Mouse (Mus musculus): ENCODE data around the gene Smox. TPM values are rescaled to one million over a fixed set of nuclear protein-coding genes. Genes with fewer than 3 reads are reported as not detected.
"Not testable (repeated sequence)": the region's sequence is repeated elsewhere in the genome, so short reads cannot be mapped to it uniquely, and the experiment has no call there.

Gene Smox
- polyA plus RNA-seq, 1 experiment from 2014 or later = 36.3 TPM

GRCm38 (mm10) chr2:131457728-131458127 is 33.6 kb upstream of the Smox start:
- 79% methylated on average over 7 of the region's 7 CpGs for WGBS

GRCm38 (mm10) chr2:131460946-131461682 is 30.2 kb upstream of the Smox start:
- H3K27ac ChIP-seq (ENCODE audit: low read depth, low read length) = no peak overlapping the region
- no peaks in the 10 kb centered on the region for H3K36me3 ChIP-seq (ENCODE audit: control insufficient read depth, insufficient read depth, low read length)
- no peaks in the 10 kb centered on the region for H3K4me1 ChIP-seq (replicated peaks; ENCODE audit: control insufficient read depth, insufficient read depth, low read length)
- H3K9ac ChIP-seq (ENCODE audit: low read depth, low read length) = no peak overlapping the region
- no peak overlapping the region for H3K4me3 ChIP-seq (ENCODE audit: low read depth, low read length)
- no peak overlapping the region for H3K4me2 ChIP-seq
- WGBS = 62% methylated on average over 9 of the region's 9 CpGs
- ATAC-seq (replicated peaks; ENCODE audit: low FRiP score) (no peak), DNase-seq (ENCODE audit: low spot score) (no peak)
- H3K9me3 ChIP-seq (ENCODE audit: control insufficient read depth, low read length) = no peaks in the 10 kb centered on the region
- no peaks in the 10 kb centered on the region for H3K27me3 ChIP-seq (replicated peaks; ENCODE audit: control insufficient read depth, insufficient read depth, low read length)

More at GRCm38 (mm10) chr2:131457728-131458127, 33.6 kb upstream of the Smox start:
- H3K27ac ChIP-seq (ENCODE audit: low read depth, low read length) = no peak overlapping the region
- H3K4me3 ChIP-seq (ENCODE audit: low read depth, low read length) = no peak overlapping the region
- no peaks in the 10 kb centered on the region for H3K9me3 ChIP-seq (ENCODE audit: control insufficient read depth, low read length)
- no peak for ATAC-seq (replicated peaks; ENCODE audit: low FRiP score)
- no peak overlapping the region for H3K4me2 ChIP-seq
- no peak overlapping the region for H3K9ac ChIP-seq (ENCODE audit: low read depth, low read length)
- no peak for DNase-seq (ENCODE audit: low spot score)
- H3K36me3 ChIP-seq (ENCODE audit: control insufficient read depth, insufficient read depth, low read length) = no peaks in the 10 kb centered on the region
- H3K4me1 ChIP-seq (replicated peaks; ENCODE audit: control insufficient read depth, insufficient read depth, low read length) = 0 out of 2 replicates have a peak, but pooled peaks cover 6% of the 10 kb centered on the region
- no peaks in the 10 kb centered on the region for H3K27me3 ChIP-seq (replicated peaks; ENCODE audit: control insufficient read depth, insufficient read depth, low read length)

- ATAC-seq (replicated peaks; ENCODE audit: low FRiP score) = no peak
- Histone ChIP-seq H3K27me3 (replicated peaks; ENCODE audit: control insufficient read depth, insufficient read depth, low read length) (no peaks in the 10 kb centered on the region), H3K4me2 (no peak overlapping the region), H3K9ac (ENCODE audit: low read depth, low read length) (no peak overlapping the region), H3K36me3 (ENCODE audit: control insufficient read depth, insufficient read depth, low read length) (no peaks in the 10 kb centered on the region), H3K4me1 (replicated peaks; ENCODE audit: control insufficient read depth, insufficient read depth, low read length) (no peaks in the 10 kb centered on the region), H3K27ac (ENCODE audit: low read depth, low read length) (no peak overlapping the region), H3K4me3 (ENCODE audit: low read depth, low read length) (no peak overlapping the region), H3K9me3 (ENCODE audit: control insufficient read depth, low read length) (no peaks in the 10 kb centered on the region)
- 79% methylated on average over 4 of the region's 4 CpGs for WGBS
- no peak for DNase-seq (ENCODE audit: low spot score)
These were observed 28.3 kb upstream of the Smox start for GRCm38 (mm10) chr2:131462991-131463390.

GRCm38 (mm10) chr2:131464147-131464546 is 27.1 kb upstream of the Smox start:
- no peaks in the 10 kb centered on the region for H3K36me3 ChIP-seq (ENCODE audit: control insufficient read depth, insufficient read depth, low read length)
- WGBS = 86% methylated on average over 2 of the region's 2 CpGs
- H3K4me3 ChIP-seq (ENCODE audit: low read depth, low read length) = no peak overlapping the region
- ATAC-seq (replicated peaks; ENCODE audit: low FRiP score) = no peak
- no peak overlapping the region for H3K27ac ChIP-seq (ENCODE audit: low read depth, low read length)
- no peaks in the 10 kb centered on the region for H3K9me3 ChIP-seq (ENCODE audit: control insufficient read depth, low read length)
- H3K9ac ChIP-seq (ENCODE audit: low read depth, low read length) = no peak overlapping the region
- no peaks in the 10 kb centered on the region for H3K27me3 ChIP-seq (replicated peaks; ENCODE audit: control insufficient read depth, insufficient read depth, low read length)
- no peak overlapping the region for H3K4me2 ChIP-seq
- no peak for DNase-seq (ENCODE audit: low spot score)
- H3K4me1 ChIP-seq (replicated peaks; ENCODE audit: control insufficient read depth, insufficient read depth, low read length) = no peaks in the 10 kb centered on the region

- H3K36me3 ChIP-seq (ENCODE audit: control insufficient read depth, insufficient read depth, low read length) = no peaks in the 10 kb centered on the region
- no peak overlapping the region for H3K9ac ChIP-seq (ENCODE audit: low read depth, low read length)
- no peaks in the 10 kb centered on the region for H3K9me3 ChIP-seq (ENCODE audit: control insufficient read depth, low read length)
- no peak overlapping the region for H3K4me3 ChIP-seq (ENCODE audit: low read depth, low read length)
- no peak overlapping the region for H3K27ac ChIP-seq (ENCODE audit: low read depth, low read length)
- H3K27me3 ChIP-seq (replicated peaks; ENCODE audit: control insufficient read depth, insufficient read depth, low read length) = no peaks in the 10 kb centered on the region
- H3K4me2 ChIP-seq = no peak overlapping the region
- H3K4me1 ChIP-seq (replicated peaks; ENCODE audit: control insufficient read depth, insufficient read depth, low read length) = no peaks in the 10 kb centered on the region
- WGBS = 73% methylated on average over 2 of the region's 2 CpGs
- no peak for ATAC-seq (replicated peaks; ENCODE audit: low FRiP score)
- no peak for DNase-seq (ENCODE audit: low spot score)
These were observed 24.6 kb upstream of the Smox start for GRCm38 (mm10) chr2:131466732-131467131.

GRCm38 (mm10) chr2:131469916-131470315 is 21.4 kb upstream of the Smox start:
- no peak overlapping the region for H3K4me2 ChIP-seq
- no peak overlapping the region for H3K4me3 ChIP-seq (ENCODE audit: low read depth, low read length)
- DNase-seq (ENCODE audit: low spot score) (no peak), ATAC-seq (replicated peaks; ENCODE audit: low FRiP score) (no peak)
- WGBS = 63% methylated on average over 1 of the region's 1 CpGs
- no peak overlapping the region for H3K9ac ChIP-seq (ENCODE audit: low read depth, low read length)
- no peaks in the 10 kb centered on the region for H3K36me3 ChIP-seq (ENCODE audit: control insufficient read depth, insufficient read depth, low read length)
- H3K27ac ChIP-seq (ENCODE audit: low read depth, low read length) = no peak overlapping the region
- H3K27me3 ChIP-seq (replicated peaks; ENCODE audit: control insufficient read depth, insufficient read depth, low read length) = no peaks in the 10 kb centered on the region
- no peaks in the 10 kb centered on the region for H3K4me1 ChIP-seq (replicated peaks; ENCODE audit: control insufficient read depth, insufficient read depth, low read length)
- H3K9me3 ChIP-seq (ENCODE audit: control insufficient read depth, low read length) = no peaks in the 10 kb centered on the region

- DNase-seq (ENCODE audit: low spot score) (no peak), ATAC-seq (replicated peaks; ENCODE audit: low FRiP score) (no peak)
- Histone ChIP-seq H3K36me3 (ENCODE audit: control insufficient read depth, insufficient read depth, low read length) (no peaks in the 10 kb centered on the region), H3K4me3 (ENCODE audit: low read depth, low read length) (no peak overlapping the region), H3K4me1 (replicated peaks; ENCODE audit: control insufficient read depth, insufficient read depth, low read length) (no peaks in the 10 kb centered on the region), H3K27ac (ENCODE audit: low read depth, low read length) (no peak overlapping the region), H3K4me2 (no peak overlapping the region), H3K9me3 (ENCODE audit: control insufficient read depth, low read length) (no peaks in the 10 kb centered on the region), H3K27me3 (replicated peaks; ENCODE audit: control insufficient read depth, insufficient read depth, low read length) (no peaks in the 10 kb centered on the region), H3K9ac (ENCODE audit: low read depth, low read length) (no peak overlapping the region)
- WGBS = 81% methylated on average over 6 of the region's 6 CpGs
These were observed 17.5 kb upstream of the Smox start for GRCm38 (mm10) chr2:131473749-131474148.

GRCm38 (mm10) chr2:131477105-131477504 is 14.2 kb upstream of the Smox start:
- not testable (repeated sequence) for H3K27me3 ChIP-seq (replicated peaks; ENCODE audit: control insufficient read depth, insufficient read depth, low read length); ATAC-seq (replicated peaks; ENCODE audit: low FRiP score); H3K4me3 ChIP-seq (ENCODE audit: low read depth, low read length); H3K9me3 ChIP-seq (ENCODE audit: control insufficient read depth, low read length); H3K9ac ChIP-seq (ENCODE audit: low read depth, low read length); H3K27ac ChIP-seq (ENCODE audit: low read depth, low read length); H3K4me2 ChIP-seq; DNase-seq (ENCODE audit: low spot score); H3K36me3 ChIP-seq (ENCODE audit: control insufficient read depth, insufficient read depth, low read length); H3K4me1 ChIP-seq (replicated peaks; ENCODE audit: control insufficient read depth, insufficient read depth, low read length)
- WGBS = 85% methylated on average over 5 of the region's 5 CpGs

GRCm38 (mm10) chr2:131477917-131478316 is 13.4 kb upstream of the Smox start:
- Histone ChIP-seq H3K4me1 (replicated peaks; ENCODE audit: control insufficient read depth, insufficient read depth, low read length) (no peaks in the 10 kb centered on the region), H3K27ac (ENCODE audit: low read depth, low read length) (no peak overlapping the region), H3K9me3 (ENCODE audit: control insufficient read depth, low read length) (no peaks in the 10 kb centered on the region), H3K4me3 (ENCODE audit: low read depth, low read length) (no peak overlapping the region), H3K9ac (ENCODE audit: low read depth, low read length) (no peak overlapping the region), H3K36me3 (ENCODE audit: control insufficient read depth, insufficient read depth, low read length) (no peaks in the 10 kb centered on the region), H3K27me3 (replicated peaks; ENCODE audit: control insufficient read depth, insufficient read depth, low read length) (no peaks in the 10 kb centered on the region), H3K4me2 (no peak overlapping the region)
- DNase-seq (ENCODE audit: low spot score) (no peak), ATAC-seq (replicated peaks; ENCODE audit: low FRiP score) (no peak)
- WGBS = 83% methylated on average over 6 of the region's 6 CpGs

Data from liver, embryonic 11.5 days (tissue).